Mouse (Mus musculus): ENCODE results near the gene Nt5e.

- TF ChIP-seq CTCF (conservative IDR thresholded peaks at IDR 0.05; ENCODE audit: low read length) = no peak
- TF ChIP-seq POU5F1 (IDR thresholded peaks at IDR 0.05; ENCODE audit: borderline replicate concordance, low read length) = no peak
Measured at GRCm38 (mm10) chr9:88404515-88404914, 77.5 kb downstream of the Nt5e start.
